Comparison of ENCODE assay signal across 8 mouse cellular contexts in genomic region chr1:182792521-182793071, GRCm38 (mm10). TPM values are rescaled to one million over a fixed set of nuclear protein-coding genes. Genes with fewer than 3 reads are reported as not detected.
DNase-seq lines count a peak whose midpoint lies in the region; ATAC-seq lines count a peak whose summit lies in the region.

No protein-coding gene starts in this region.

- H3K9me3 ChIP-seq in hindbrain, embryonic 13.5 days = no peaks in the 10 kb centered on the region

- H3K27ac ChIP-seq in hindbrain, embryonic 13.5 days = peak overlapping the region; percentile 64

- WGBS in hindbrain, embryonic 13.5 days = 15% methylated on average over 16 of the region's 16 CpGs

- H3K36me3 ChIP-seq in hindbrain, embryonic 13.5 days = 0 out of 2 replicates have a peak, but pooled peaks cover 5% of the 10 kb centered on the region

- peak; percentile 19 for DNase-seq in T-cell, adult 2 months (ENCODE audit: low spot score)
- peak; percentile 55 to 78 for DNase-seq in cerebellum, postnatal 25 days
- DNase-seq in frontal cortex, postnatal 36 days (ENCODE audit: low spot score in 2 of 2) = peak; percentile 76 to 81
- DNase-seq in layer of hippocampus, postnatal 14 days (ENCODE audit: low spot score in 2 of 2) = peak; percentile 61 to 64
- peak; percentile 85 for DNase-seq in lung, postnatal 14 days
- peak; percentile 81 for DNase-seq in retina, postnatal 1 day
- DNase-seq in urinary bladder, postnatal 4 days (ENCODE audit: low spot score in 2 of 2) = peak; percentile 29 to 70

- no peaks in the 10 kb centered on the region for H3K27me3 ChIP-seq in hindbrain, embryonic 13.5 days

- no peak overlapping the region for H3K4me3 ChIP-seq in hindbrain, embryonic 13.5 days

- 0 out of 2 replicates have a peak overlapping the region, but pooled peaks have one; percentile 35 for H3K9ac ChIP-seq in hindbrain, embryonic 13.5 days

- H3K4me1 ChIP-seq in hindbrain, embryonic 13.5 days (replicated peaks) = peaks cover 27% of the 10 kb centered on the region

- peak overlapping the region; percentile 19; the same call in 1 of the 2 replicates for H3K4me2 ChIP-seq in hindbrain, embryonic 13.5 days

- peak; percentile 34; the same call in 1 of the 2 replicates for ATAC-seq in hindbrain, embryonic 13.5 days (ENCODE audit: low FRiP score)

RNA-seq across cellular contexts. Expression of gene Susd4, which starts 28.9 kb away (rescaled TPM):
- polyA plus RNA-seq in hindbrain, embryonic 13.5 days (2015; fragmentation: Nextera tagmentation; extraction: Ambion mirVana) = 57.4 and 59.7 TPM in 2 replicates
- total RNA-seq in layer of hippocampus, postnatal 14 days (2021) = 100 to 1,000 TPM; 128 to 131 TPM

RNA-seq across cellular contexts. Expression of gene Ccdc185, which starts 43.6 kb away (rescaled TPM):
- polyA plus RNA-seq in hindbrain, embryonic 13.5 days (2015; fragmentation: Nextera tagmentation; extraction: Ambion mirVana) = not detected in 2 replicates
- total RNA-seq in layer of hippocampus, postnatal 14 days (2021) = under 1 TPM; 0.25 to 0.31 TPM

Comparison
In these comparisons a context has a peak if more than half of its experiments do, and no peak if none do; other contexts are left out.
1. DNase-seq: peak in every context shown above with its lines; median percentile 85 in lung, postnatal 14 days; 81 in retina, postnatal 1 day; 78 in frontal cortex, postnatal 36 days; 66 in cerebellum, postnatal 25 days; 62 in layer of hippocampus, postnatal 14 days; 50 in urinary bladder, postnatal 4 days; 19 in T-cell, adult 2 months.